Comparison of ENCODE assay signal across 11 mouse cellular contexts in genomic region chr16:31475123-31475968, GRCm38 (mm10). TPM values are rescaled to one million over a fixed set of nuclear protein-coding genes. Genes with fewer than 3 reads are reported as not detected.
DNase-seq lines count a peak whose midpoint lies in the region; ATAC-seq lines count a peak whose summit lies in the region.
"Had no signal": no experiment of that assay in that cellular context is flagged by ENCODE, and none has a peak within 500 bp of the region (broad histone marks: within the 10 kb centered on the region; RNA-seq: fewer than 3 reads in every experiment).

No protein-coding gene starts in this region.

- no peaks in the 10 kb centered on the region for H3K36me3 ChIP-seq in heart, embryonic 15.5 days
- no peaks in the 10 kb centered on the region for H3K36me3 ChIP-seq in heart, embryonic 10.5 days
- no peaks in the 10 kb centered on the region for H3K36me3 ChIP-seq in forebrain, embryonic 16.5 days (ENCODE audit: control insufficient read depth, insufficient read depth)
- no peaks in the 10 kb centered on the region for H3K36me3 ChIP-seq in limb, embryonic 15.5 days
- H3K36me3 ChIP-seq: heart, embryonic 13.5 days; neural tube, embryonic 12.5 days had no signal

- H3K9ac ChIP-seq in heart, embryonic 15.5 days, result no peak overlapping the region
- H3K9ac ChIP-seq in forebrain, embryonic 16.5 days (replicated peaks; ENCODE audit: low read depth, low read length), result no peak overlapping the region
- H3K9ac ChIP-seq in limb, embryonic 15.5 days, result no peak overlapping the region
- H3K9ac ChIP-seq: heart, embryonic 13.5 days; lung, embryonic 14.5 days; neural tube, embryonic 12.5 days had no signal

- no peak overlapping the region for H3K4me2 ChIP-seq in heart, embryonic 15.5 days
- H3K4me2 ChIP-seq in forebrain, embryonic 16.5 days (ENCODE audit: low read length), result no peak overlapping the region
- H3K4me2 ChIP-seq in limb, embryonic 15.5 days, result no peak overlapping the region
- H3K4me2 ChIP-seq: heart, embryonic 13.5 days; lung, embryonic 14.5 days; neural tube, embryonic 12.5 days had no signal

- H3K4me3 ChIP-seq in heart, embryonic 15.5 days, result no peak overlapping the region
- H3K4me3 ChIP-seq in heart, embryonic 10.5 days, result no peak overlapping the region
- no peak overlapping the region for H3K4me3 ChIP-seq in forebrain, embryonic 16.5 days (replicated peaks; ENCODE audit: low read length)
- H3K4me3 ChIP-seq in limb, embryonic 15.5 days, result no peak overlapping the region
- H3K4me3 ChIP-seq: heart, embryonic 13.5 days; neural tube, embryonic 12.5 days had no signal

- 45% methylated on average over 9 of the region's 9 CpGs for WGBS in heart, embryonic 15.5 days
- 58% methylated on average over 9 of the region's 9 CpGs for WGBS in heart, embryonic 10.5 days
- 48% methylated on average over 9 of the region's 9 CpGs for WGBS in forebrain, embryonic 16.5 days
- 39% methylated on average over 9 of the region's 9 CpGs for WGBS in limb, embryonic 15.5 days

- H3K9me3 ChIP-seq in heart, embryonic 15.5 days (replicated peaks), result no peaks in the 10 kb centered on the region
- H3K9me3 ChIP-seq in heart, embryonic 10.5 days, result 0 out of 2 replicates have a peak, but pooled peaks cover 3% of the 10 kb centered on the region
- H3K9me3 ChIP-seq in forebrain, embryonic 16.5 days (ENCODE audit: control insufficient read depth, low read length), result no peaks in the 10 kb centered on the region; the same call in 1 of the 2 replicates
- no peaks in the 10 kb centered on the region for H3K9me3 ChIP-seq in limb, embryonic 15.5 days
- H3K9me3 ChIP-seq: neural tube, embryonic 12.5 days had no signal

- no peaks in the 10 kb centered on the region for H3K27me3 ChIP-seq in heart, embryonic 15.5 days
- no peaks in the 10 kb centered on the region for H3K27me3 ChIP-seq in heart, embryonic 10.5 days (ENCODE audit: insufficient read depth, poor library complexity, severe bottlenecking)
- no peaks in the 10 kb centered on the region for H3K27me3 ChIP-seq in forebrain, embryonic 16.5 days (replicated peaks; ENCODE audit: control insufficient read depth, insufficient read depth, low read length)
- H3K27me3 ChIP-seq in limb, embryonic 15.5 days, result no peaks in the 10 kb centered on the region
- H3K27me3 ChIP-seq: heart, embryonic 13.5 days; neural tube, embryonic 12.5 days had no signal

- H3K4me1 ChIP-seq in heart, embryonic 15.5 days (replicated peaks), result peaks cover 6% of the 10 kb centered on the region
- peaks cover 23% of the 10 kb centered on the region for H3K4me1 ChIP-seq in heart, embryonic 10.5 days
- peaks cover 14% of the 10 kb centered on the region for H3K4me1 ChIP-seq in forebrain, embryonic 16.5 days (replicated peaks; ENCODE audit: control insufficient read depth, insufficient read depth, low read length)
- peaks cover 20% of the 10 kb centered on the region for H3K4me1 ChIP-seq in limb, embryonic 15.5 days

- peak; percentile 31; the same call in 1 of the 2 replicates for ATAC-seq in heart, embryonic 15.5 days (replicated peaks; ENCODE audit: insufficient number of reproducible peaks, insufficient read depth, low FRiP score, low read depth)
- peak; percentile 62 for ATAC-seq in forebrain, embryonic 16.5 days
- ATAC-seq in limb, embryonic 15.5 days (ENCODE audit: insufficient number of reproducible peaks, low FRiP score, low TSS enrichment, low read depth), result peak; percentile 50; the same call in 1 of the 2 replicates

- H3K27ac ChIP-seq in heart, embryonic 15.5 days, result no peak overlapping the region
- H3K27ac ChIP-seq in heart, embryonic 10.5 days, result no peak overlapping the region
- peak overlapping the region; percentile 81 for H3K27ac ChIP-seq in forebrain, embryonic 16.5 days (ENCODE audit: low read length)
- peak overlapping the region; percentile 73 for H3K27ac ChIP-seq in limb, embryonic 15.5 days
- H3K27ac ChIP-seq: heart, embryonic 13.5 days; neural tube, embryonic 12.5 days had no signal

- no peak for DNase-seq in heart, embryonic 10.5 days (ENCODE audit: low spot score)
- DNase-seq in cerebellum, adult 18-20 months, result peak; percentile 78 to 79
- DNase-seq in urinary bladder, postnatal 14 days (ENCODE audit: low spot score), result no peak
- DNase-seq in right cerebral cortex, postnatal 4 days, result no peak
- DNase-seq in layer of hippocampus, postnatal 10 days (ENCODE audit: low spot score in 2 of 2), result no peak
- DNase-seq: lung, embryonic 14.5 days had no signal

RNA-seq across cellular contexts. Expression of gene Bdh1, which starts 53.3 kb away (rescaled TPM):
- polyA plus RNA-seq in heart, embryonic 15.5 days (2015; fragmentation: Nextera tagmentation; extraction: Ambion mirVana), result 8.4 and 10.9 TPM in 2 replicates
- 10.7 and 13.8 TPM in 2 replicates for polyA plus RNA-seq in heart, embryonic 10.5 days (2016; fragmentation: Nextera tagmentation; extraction: Ambion mirVana)
- polyA plus RNA-seq in forebrain, embryonic 16.5 days (2015; fragmentation: Nextera tagmentation; extraction: Ambion mirVana), result 152 and 155 TPM in 2 replicates
- polyA plus RNA-seq in limb, embryonic 15.5 days (2015; fragmentation: Nextera tagmentation; extraction: Ambion mirVana), result 33.6 and 43.4 TPM in 2 replicates
- 100 to 1,000 TPM; 261 to 306 TPM for total RNA-seq in layer of hippocampus, postnatal 10 days (2021)

Comparison
In these comparisons a context has a peak if more than half of its experiments do, and no peak if none do; other contexts are left out.
1. H3K27ac ChIP-seq: peak in forebrain, embryonic 16.5 days (single experiment) and limb, embryonic 15.5 days (single experiment); none in heart, embryonic 15.5 days (single experiment) and heart, embryonic 10.5 days (single experiment).
2. DNase-seq: peak in cerebellum, adult 18-20 months (2 of 2); none in heart, embryonic 10.5 days (single experiment), urinary bladder, postnatal 14 days (single experiment), right cerebral cortex, postnatal 4 days (single experiment) and layer of hippocampus, postnatal 10 days (0 of 2).
3. Peak in every context shown above with its lines, with median percentiles within 50 percentile points of each other: ATAC-seq.